8 mouse cellular contexts compared by ENCODE assay signal in genomic region chr5:98185806-98186751, GRCm38 (mm10). TPM values are rescaled to one million over a fixed set of nuclear protein-coding genes. Genes with fewer than 3 reads are reported as not detected.
DNase-seq lines count a peak whose midpoint lies in the region; ATAC-seq lines count a peak whose summit lies in the region.

No protein-coding gene starts in this region.

- H3K27ac ChIP-seq in forebrain, embryonic 12.5 days, result no peak overlapping the region
- no peak overlapping the region for H3K27ac ChIP-seq in intestine, embryonic 16.5 days (ENCODE audit: low read length)
- no peak overlapping the region; the same call in 1 of the 2 replicates for H3K27ac ChIP-seq in midbrain, embryonic 12.5 days (replicated peaks)

- peak overlapping the region; percentile 57 for H3K9ac ChIP-seq in forebrain, embryonic 12.5 days
- H3K9ac ChIP-seq in intestine, embryonic 16.5 days (ENCODE audit: low read depth, low read length), result peak overlapping the region; percentile 59
- H3K9ac ChIP-seq in midbrain, embryonic 12.5 days (replicated peaks), result peak overlapping the region; percentile 60

- no peaks in the 10 kb centered on the region for H3K9me3 ChIP-seq in forebrain, embryonic 12.5 days
- H3K9me3 ChIP-seq in intestine, embryonic 16.5 days (ENCODE audit: control insufficient read depth, low read length), result no peaks in the 10 kb centered on the region
- no peaks in the 10 kb centered on the region for H3K9me3 ChIP-seq in midbrain, embryonic 12.5 days

- under 1% methylated on average over 76 of the region's 106 CpGs for WGBS in forebrain, embryonic 12.5 days
- WGBS in intestine, embryonic 16.5 days, result under 1% methylated on average over 81 of the region's 106 CpGs
- under 1% methylated on average over 68 of the region's 106 CpGs for WGBS in midbrain, embryonic 12.5 days

- ATAC-seq in forebrain, embryonic 12.5 days (ENCODE audit: low FRiP score), result peak; percentile 56
- ATAC-seq in intestine, embryonic 16.5 days, result peak; percentile 56
- peak; percentile 24 for ATAC-seq in midbrain, embryonic 12.5 days (ENCODE audit: low FRiP score, low read depth)

- H3K4me2 ChIP-seq in forebrain, embryonic 12.5 days, result peak overlapping the region; percentile 93
- H3K4me2 ChIP-seq in intestine, embryonic 16.5 days (ENCODE audit: low read depth, low read length), result peak overlapping the region; percentile 99
- peak overlapping the region; percentile 92 for H3K4me2 ChIP-seq in midbrain, embryonic 12.5 days (replicated peaks)

- DNase-seq in left cerebral cortex, postnatal 36 days (ENCODE audit: low spot score in 2 of 2), result peak; percentile 31 to 59
- DNase-seq in left cerebral cortex, adult 8-10 months (ENCODE audit: low spot score in 2 of 2), result no peak
- peak; percentile 37 for DNase-seq in adrenal gland, postnatal 14 days
- no peak for DNase-seq in adipocyte (ENCODE audit: low spot score)
- DNase-seq in urinary bladder, postnatal 4 days (ENCODE audit: low spot score in 2 of 2), result no peak

- no peaks in the 10 kb centered on the region for H3K36me3 ChIP-seq in forebrain, embryonic 12.5 days (replicated peaks)
- no peaks in the 10 kb centered on the region for H3K36me3 ChIP-seq in intestine, embryonic 16.5 days (ENCODE audit: control insufficient read depth, insufficient read depth, low read length)
- H3K36me3 ChIP-seq in midbrain, embryonic 12.5 days, result no peaks in the 10 kb centered on the region

- intact Hi-C loops in left cerebral cortex, postnatal 36 days (cut with DNase I), result loop anchor here (10.0 kb wide), 2 partner anchors 251 to 541 kb away; no protein-coding TSS in a partner anchor

- H3K4me3 ChIP-seq in forebrain, embryonic 12.5 days (replicated peaks), result peak overlapping the region; percentile 57
- H3K4me3 ChIP-seq in intestine, embryonic 16.5 days (ENCODE audit: low read length), result peak overlapping the region; percentile 59
- H3K4me3 ChIP-seq in midbrain, embryonic 12.5 days, result peak overlapping the region; percentile 54

- H3K27me3 ChIP-seq in forebrain, embryonic 12.5 days, result peaks cover 92% of the 10 kb centered on the region
- H3K27me3 ChIP-seq in intestine, embryonic 16.5 days (replicated peaks; ENCODE audit: control insufficient read depth, insufficient read depth, low read length), result peaks cover 62% of the 10 kb centered on the region
- H3K27me3 ChIP-seq in midbrain, embryonic 12.5 days, result peaks cover 82% of the 10 kb centered on the region

- peaks cover 49% of the 10 kb centered on the region for H3K4me1 ChIP-seq in forebrain, embryonic 12.5 days
- H3K4me1 ChIP-seq in intestine, embryonic 16.5 days (ENCODE audit: control insufficient read depth, insufficient read depth, low read length), result peaks cover 17% of the 10 kb centered on the region
- peaks cover 45% of the 10 kb centered on the region for H3K4me1 ChIP-seq in midbrain, embryonic 12.5 days

RNA-seq across cellular contexts. Expression of gene Prdm8, which starts 19.1 kb away (rescaled TPM):
- 10 to 100 TPM; 34.4 to 35.6 TPM for total RNA-seq in left cerebral cortex, postnatal 36 days (2021)
- total RNA-seq in left cerebral cortex, adult 8-10 months (2022), result 10 to 100 TPM; 18.7 to 25.6 (median 20.5) TPM
- 0.19 and 0.34 TPM in 2 replicates for total RNA-seq in adrenal gland, postnatal 14 days (2021)
- 3.0 and 3.2 TPM in 2 replicates for polyA plus RNA-seq in forebrain, embryonic 12.5 days (2016; fragmentation: Nextera tagmentation; extraction: Ambion mirVana)
- 0.04 and 0.05 TPM in 2 replicates for polyA plus RNA-seq in intestine, embryonic 16.5 days (2015; fragmentation: Nextera tagmentation; extraction: Ambion mirVana)
- 1.7 and 3.3 TPM in 2 replicates for polyA plus RNA-seq in midbrain, embryonic 12.5 days (2016; fragmentation: Nextera tagmentation; extraction: Ambion mirVana)

Comparison
In these comparisons a context has a peak if more than half of its experiments do, and no peak if none do; other contexts are left out.
1. DNase-seq: peak in left cerebral cortex, postnatal 36 days (2 of 2) and adrenal gland, postnatal 14 days (single experiment); none in left cerebral cortex, adult 8-10 months (0 of 2), adipocyte (single experiment) and urinary bladder, postnatal 4 days (0 of 2).
2. RNA of gene Prdm8, which starts 19.1 kb away (total RNA-seq): 34.4 to 35.6 TPM in left cerebral cortex, postnatal 36 days and 18.7 to 25.6 TPM in left cerebral cortex, adult 8-10 months; 0.19 to 0.34 TPM in adrenal gland, postnatal 14 days; every median in the first group is over 10 times any median in the second.
3. Peak in every context shown above with its lines, with median percentiles within 50 percentile points of each other: ATAC-seq, H3K4me2 ChIP-seq, H3K4me3 ChIP-seq and H3K9ac ChIP-seq.